Mouse (Mus musculus) ES-CJ7 (cell line): ENCODE results near the gene Defb7.

Experiments
- DNase-seq: peaks from one replicate; pipeline ENCODE4 v3.0.0; 2011; ENCODE audit warnings: low read depth, low spot score

The Defb7 gene

GRCm38 (mm10) chr8:19494797-19495196 lies at the start of gene Defb7:
TSS of gene Defb7 (plus strand) at chr8:19495097.
- no peak for DNase-seq

DNA sequence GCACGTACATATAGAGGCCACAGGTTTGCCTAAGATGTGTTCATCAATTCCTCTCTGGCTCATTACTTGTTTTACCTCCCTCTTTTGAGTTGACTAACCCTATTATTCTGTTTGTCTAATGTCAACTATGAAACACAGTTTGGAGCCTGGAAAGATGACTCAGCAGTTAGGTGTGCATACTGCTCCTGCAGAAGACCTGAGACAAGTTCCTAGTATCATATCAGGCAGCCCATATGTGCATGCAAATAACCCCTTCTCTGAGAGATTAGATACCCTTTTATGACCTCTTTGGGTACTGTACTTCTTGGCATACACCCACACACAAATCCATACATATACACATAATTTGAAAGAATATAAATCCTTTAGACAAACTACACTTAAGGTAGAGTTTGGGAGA lies 48.5 kb upstream of the Defb7 start:
- no peak for DNase-seq

DNA sequence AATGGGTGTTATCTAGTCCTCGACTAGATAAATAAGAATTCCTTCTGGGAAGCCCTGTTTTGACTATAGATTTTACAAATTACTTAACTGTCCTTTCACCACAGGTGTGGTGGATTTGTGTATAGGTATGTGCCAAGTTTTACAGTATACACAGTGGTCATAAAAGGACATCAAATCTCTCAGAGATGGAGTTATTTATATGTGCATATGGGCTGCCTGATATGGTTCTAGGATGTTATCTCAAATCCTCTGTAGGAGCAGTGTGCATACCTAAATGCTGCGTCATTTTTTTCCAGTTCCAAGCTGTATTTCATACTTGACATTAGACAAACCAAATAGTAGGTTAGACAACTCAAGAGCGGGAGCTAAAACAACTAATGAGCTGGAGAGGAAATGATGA lies 33.5 kb upstream of the Defb7 start:
- DNase-seq: no peak

DNA sequence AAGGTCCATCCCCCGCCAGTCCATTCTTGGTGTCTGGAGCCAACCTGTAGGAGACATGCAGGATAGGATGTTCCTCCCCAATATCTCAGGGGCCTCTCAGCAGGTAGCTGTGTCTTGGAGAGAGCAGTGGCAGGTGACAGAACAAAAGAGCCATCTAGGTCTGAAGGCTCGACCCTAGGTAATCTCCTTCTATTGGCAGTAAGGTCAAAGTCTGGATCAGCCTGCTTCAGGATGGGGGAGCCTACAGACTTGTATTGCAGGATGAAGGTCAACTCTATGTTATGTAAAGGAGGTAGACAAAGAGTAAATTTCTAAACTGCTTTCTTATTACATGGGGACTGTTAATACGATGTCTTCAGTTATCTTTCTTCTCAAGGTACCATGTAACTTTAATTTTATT lies 25.9 kb upstream of the Defb7 start:
- DNase-seq: peak; percentile 68

DNA sequence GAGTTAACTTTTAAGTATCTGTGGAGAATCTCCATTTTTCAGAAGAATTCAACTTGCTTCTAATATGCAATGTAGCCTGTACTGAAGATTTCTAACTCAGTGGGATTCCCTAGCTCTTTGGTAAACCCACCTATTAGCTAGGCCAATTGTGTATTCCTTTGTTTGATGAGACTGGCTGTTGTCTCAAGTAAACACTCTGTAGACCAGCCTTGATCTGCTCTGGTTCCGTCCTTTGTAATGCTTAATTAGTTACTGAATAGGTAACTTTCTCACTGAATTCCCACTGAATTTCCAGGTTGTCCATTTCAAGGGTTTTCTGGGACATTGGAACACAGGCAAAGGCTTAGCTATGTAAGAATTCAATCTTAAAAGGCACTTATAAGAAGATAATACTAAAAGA lies 5.6 kb downstream of the Defb7 start:
- peak; percentile 84 for DNase-seq

DNA sequence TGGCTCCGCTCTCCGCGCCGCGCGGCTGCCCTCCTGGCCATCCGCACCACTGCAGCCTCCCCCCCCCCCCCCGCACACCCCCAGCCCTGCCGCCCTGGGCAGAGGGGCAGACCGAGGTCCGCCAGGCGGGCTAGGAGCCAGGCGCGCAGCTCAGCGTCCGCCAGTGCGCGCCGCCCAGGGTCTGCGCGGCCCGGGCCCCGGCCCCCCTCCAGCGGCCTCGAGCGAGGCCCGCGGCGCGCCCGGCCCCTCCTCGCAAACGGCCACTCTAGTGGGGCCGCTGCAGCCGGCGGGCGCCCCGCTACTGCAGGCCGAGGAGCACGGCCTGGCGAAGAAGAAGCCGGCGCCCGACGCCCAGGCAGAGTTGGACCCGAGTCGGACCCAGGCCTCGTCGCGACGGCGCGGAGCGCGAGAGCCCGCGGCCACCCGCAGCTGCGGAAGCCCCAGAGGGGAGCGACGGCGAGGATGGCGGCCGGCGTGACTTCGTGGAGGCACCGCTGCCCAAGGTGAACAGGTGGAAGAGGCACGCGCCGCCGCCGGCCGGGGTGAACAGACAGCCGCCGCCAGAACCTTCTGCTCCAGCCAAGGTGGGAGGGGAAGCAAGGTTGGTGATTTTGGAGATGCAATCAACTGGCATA lies 40.4 kb downstream of the Defb7 start:
- peak; percentile 12 for DNase-seq

DNA sequence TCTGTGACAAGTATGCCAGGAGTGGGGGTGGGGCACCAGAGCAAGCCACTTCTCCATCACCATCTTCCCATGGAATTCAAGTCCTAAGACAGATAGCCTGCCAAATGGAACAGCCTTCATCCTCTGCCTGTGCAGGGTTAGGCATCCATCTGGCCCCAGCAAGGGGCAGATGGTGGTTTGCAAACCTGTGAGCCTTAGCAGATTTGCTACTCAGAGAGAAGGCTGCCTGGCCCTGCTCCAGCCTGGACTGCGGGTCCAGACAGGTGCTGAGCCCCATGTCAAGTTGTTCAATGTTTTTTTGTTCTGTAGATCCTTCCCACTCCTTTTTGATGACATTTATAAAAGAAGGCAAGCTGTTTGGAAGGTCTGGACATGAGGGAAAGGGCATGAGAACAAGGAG lies 45.5 kb downstream of the Defb7 start:
- no peak for DNase-seq
